Mouse (Mus musculus) induced T-regulatory cell, adult 2 months (primary cell): ENCODE measurements around the gene Raf1.

Experiments used
- DNase-seq: peaks from one replicate; pipeline ENCODE4 v3.0.0-alpha.2; 2012; ENCODE audit warnings: low read depth

Raf1 gene

DNA sequence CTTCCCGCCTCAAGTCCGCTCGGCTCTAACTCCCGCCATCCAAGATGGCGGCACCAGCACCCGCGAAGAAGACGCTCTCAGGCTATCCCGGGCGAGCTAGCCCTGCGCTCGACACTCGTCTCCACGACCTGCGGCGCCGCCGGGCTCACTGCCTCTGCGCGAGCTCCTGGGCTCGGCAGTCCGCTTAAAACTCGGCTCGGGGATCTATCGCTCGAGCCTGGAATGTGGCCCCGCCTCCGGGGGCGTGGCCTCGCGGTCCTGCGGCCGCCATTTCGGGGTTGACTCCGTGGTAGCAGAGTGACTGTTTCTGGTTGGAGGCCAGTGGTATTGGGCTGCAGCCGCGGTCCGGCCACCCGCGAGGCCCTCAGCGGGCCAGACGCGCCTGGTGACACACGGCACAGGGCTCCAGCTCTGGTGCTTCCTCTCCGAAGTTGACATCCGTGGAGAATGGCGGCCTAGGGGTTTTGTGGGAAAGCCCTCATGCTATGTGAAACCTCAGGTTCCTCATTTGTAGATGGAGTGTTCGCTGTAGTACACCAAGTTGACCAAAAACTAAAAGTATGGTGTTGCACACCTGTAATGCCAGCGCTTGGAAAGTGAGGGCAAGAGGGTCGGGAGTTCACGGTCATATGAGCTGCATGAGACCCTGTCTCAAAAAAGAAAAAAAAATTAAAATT, at the start of gene Raf1:
Gene Raf1, minus strand, starts transcription at position 184 of the 677 bp plus-strand sequence.
- peak; percentile 98 for DNase-seq

- no peak for DNase-seq
Observed at GRCm38 (mm10) chr6:115722246-115722645, 45.8 kb upstream of the Raf1 start.

DNA sequence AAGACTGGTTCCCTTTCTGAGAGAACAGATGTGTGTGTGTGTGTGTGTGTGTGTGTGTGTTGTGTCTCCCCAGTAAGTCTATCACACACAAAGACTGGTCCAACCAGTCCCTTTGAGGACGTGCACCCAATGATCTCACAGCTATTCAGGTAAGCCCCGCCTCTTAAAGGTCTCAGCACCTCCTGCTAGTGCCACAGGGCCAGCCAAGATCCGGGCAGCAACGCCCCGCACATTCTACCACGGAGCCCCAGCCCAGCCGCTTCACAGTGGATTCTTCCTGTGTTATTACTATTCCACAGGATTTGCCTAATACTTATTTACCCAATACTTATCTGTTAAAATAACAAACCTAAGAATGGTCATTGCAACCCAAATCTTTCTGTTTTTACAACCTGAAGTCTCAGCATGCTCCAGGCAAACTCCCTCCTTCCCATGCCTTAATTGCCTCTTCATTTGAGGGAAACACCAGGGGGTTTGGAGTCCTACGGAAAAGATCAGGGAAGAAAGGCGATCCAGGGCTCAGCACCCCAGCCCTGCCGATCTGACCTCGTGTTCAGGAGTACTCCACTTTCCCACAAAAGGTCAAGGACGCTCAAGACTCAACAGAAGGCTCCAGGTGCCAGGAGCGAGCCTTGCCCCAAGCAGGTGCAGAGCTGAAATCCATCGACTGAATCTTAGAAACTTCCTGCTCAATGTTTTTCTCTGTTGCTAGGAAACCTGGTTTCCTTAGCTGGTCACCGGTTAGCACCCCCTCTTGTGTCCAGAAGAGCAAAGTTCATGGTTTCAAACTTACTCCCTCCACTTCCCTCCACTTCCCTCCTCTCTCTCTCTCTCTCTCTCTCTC, 41.5 kb upstream of the Raf1 start:
- peak; percentile 87 for DNase-seq

GRCm38 (mm10) chr6:115717101-115717652, 40.7 kb upstream of the Raf1 start:
- DNase-seq: peak; percentile 75

DNA sequence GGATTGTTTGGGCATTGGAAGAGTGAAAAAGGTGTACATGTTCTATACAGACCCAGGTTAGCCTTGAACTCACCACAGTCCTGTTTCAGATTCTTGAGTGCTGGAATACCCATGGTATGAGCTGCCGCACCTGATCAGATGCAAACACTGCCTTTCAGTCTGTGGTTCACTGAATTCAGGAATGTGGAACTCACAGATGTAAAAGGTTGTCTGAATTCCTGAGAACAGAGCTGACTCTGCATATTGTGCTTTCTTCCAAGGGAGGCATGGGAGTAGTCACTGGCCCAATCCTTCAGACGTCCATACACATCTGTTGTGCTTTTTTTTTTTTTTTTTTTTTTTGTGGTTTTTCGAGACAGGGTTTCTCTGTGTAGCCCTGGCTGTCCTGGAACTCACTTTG, 34.8 kb upstream of the Raf1 start:
- no peak for DNase-seq

GRCm38 (mm10) chr6:115702901-115703300, 26.5 kb upstream of the Raf1 start:
- DNase-seq: no peak

DNA sequence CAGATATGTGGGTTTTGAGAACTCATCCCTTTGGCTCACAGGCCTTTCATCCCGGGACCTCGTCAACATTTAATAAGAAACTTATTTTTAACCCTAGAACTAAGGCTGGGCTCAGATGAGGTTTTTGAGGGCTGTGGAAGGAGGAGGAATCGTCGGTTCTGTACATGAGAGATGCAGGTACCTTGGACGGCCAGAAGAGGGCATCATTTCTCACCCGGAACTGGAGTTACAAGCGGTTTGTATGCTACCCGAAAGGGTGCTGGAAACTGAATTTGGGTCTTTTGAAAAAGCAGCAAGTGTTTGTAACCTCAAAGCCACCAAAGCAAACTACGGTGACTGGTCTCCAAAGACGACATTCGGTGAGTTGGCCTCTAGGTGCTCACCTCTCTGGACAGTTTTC, 24.9 kb upstream of the Raf1 start:
- DNase-seq: peak; percentile 52

DNA sequence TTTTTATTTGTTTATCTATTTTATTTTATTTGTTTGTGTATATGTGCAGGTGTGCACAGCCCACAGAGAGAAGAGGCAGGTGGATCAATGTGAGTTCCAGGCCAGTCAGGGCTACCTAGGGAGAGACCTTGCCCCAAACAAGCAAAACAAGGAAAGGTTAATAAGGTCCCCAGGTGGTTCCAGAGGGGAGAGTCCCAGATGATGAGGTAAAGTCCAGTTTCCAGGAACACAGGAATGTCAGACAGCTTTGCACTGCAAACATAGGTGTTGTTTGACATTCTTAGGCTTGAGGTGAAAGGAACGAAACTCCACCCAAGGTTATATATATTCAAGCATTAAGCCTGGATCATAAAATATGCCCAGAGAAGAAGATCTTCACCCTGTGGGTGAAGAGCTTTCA, 24.3 kb upstream of the Raf1 start:
- DNase-seq: no peak

GRCm38 (mm10) chr6:115698699-115699098, 22.3 kb upstream of the Raf1 start:
- peak; percentile 68 for DNase-seq

DNA sequence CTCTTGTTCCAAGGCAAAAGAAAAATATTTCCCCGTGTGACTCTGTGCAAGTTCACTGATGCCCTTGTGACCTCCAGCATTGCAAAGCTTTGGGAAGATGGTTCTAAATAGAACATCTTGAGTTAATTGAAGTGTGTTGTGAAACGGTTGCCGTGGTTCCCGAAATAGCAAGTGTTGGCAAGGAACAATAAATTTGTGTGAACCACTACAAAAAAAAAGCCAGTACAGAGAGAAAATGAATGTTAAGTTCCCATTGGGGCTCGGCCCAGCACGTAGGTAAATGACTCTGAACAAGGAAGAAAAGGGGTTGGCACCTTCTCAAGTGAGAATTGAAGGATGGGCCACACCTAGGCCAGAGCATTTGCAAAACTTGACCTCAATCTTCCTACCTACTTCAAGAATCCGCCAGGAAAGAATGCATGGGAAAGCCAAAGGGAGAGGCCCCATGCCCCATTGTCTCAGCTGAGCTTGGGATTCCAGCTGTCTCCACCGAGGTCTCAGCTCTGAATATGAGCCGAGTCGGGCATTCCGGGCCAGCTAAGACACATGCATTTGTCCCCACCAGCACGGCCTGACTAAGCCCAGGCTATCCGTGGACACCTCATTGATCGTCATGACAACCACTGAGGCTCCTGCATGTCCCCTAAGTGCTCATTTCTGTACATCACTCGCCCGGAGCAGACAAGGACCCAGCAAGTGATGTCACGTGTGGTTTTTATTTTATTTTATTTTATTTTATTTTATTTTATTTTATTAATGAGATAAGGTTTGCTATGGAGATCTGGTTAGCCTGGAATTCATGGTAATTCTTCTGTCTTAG, 21.5 kb upstream of the Raf1 start:
- DNase-seq: peak; percentile 63

- no peak for DNase-seq
Observed at GRCm38 (mm10) chr6:115696707-115697215, 20.3 kb upstream of the Raf1 start.

GRCm38 (mm10) chr6:115695124-115695523, 18.7 kb upstream of the Raf1 start:
- DNase-seq: no peak

DNA sequence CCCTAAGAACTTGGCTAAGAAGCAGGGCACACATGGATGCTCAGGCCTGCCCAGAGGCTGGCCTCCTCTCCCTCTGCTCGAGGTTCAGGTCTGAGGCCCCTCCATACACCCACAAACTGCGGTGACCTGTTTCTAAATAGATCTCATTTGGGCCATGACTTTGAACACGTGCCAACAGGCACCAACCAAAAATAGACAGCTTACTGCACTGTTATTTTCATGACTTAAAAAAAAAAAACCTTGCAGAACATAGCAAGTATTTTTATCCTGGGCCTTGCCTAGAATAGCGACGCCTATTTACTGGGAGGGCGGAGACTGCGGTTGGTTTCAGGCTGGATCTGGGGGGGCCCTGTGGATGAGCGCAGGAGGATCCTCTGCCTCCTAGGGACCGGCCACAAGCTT, 18.0 kb upstream of the Raf1 start:
- no peak for DNase-seq

GRCm38 (mm10) chr6:115692963-115693730, 16.7 kb upstream of the Raf1 start:
- peak; percentile 67 for DNase-seq

DNA sequence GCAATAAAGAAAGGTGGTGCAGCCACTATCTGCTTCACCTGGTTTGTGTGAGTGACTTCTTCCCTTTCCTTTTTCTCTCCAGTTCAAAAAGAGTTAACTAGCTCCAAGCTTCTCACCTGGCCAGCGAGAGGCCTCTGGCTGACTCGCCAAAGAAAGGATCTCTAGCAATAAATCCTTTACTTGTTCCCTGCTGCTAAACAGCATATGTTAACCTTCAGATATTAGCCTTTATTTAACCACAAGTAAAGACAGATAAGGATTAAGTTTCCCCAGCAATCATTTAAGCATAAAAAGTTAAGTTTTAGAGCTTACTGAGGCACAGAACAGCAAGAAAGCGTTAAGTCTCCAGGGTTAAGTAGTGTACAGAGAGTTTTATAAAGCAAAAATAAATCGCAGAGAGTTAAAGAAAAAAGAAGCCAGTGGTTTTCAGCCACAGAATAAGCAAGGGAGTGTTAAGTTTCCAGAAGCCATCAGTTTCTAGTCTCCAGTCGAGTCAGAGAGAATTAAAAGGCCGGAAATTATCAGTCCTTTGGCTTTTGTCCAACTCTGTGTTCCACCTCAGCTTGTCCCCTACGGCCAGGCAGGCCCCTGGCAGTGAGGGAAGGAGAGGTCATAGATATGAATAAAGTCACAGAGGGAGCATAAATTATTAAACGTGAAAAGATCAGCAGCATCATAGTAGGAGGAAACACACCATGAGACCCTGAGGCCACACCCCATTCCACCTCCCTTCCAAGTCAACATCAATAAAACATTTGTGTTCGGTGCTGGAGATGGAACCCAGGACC, 15.9 kb upstream of the Raf1 start:
- no peak for DNase-seq

DNA sequence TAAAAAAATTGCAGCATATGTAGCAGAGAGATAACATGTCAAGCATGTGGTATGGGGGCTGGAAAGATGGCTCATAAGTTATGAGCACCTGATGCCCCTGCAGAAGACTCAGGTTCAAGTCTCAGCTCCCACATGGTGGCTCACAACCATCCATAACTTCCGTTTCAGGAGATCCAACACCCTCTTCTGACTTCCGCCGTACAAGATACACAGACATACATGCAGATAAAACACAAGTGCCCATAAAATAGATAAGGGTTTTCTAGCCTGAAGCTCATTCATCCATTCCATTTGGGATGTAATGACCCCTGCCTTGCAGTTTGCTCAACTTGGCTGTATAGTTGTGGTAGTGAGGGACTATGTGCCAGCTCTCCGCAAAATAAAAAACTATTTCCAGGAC, 13.7 kb upstream of the Raf1 start:
- DNase-seq: no peak

GRCm38 (mm10) chr6:115688589-115688988, 12.2 kb upstream of the Raf1 start:
- DNase-seq: no peak

GRCm38 (mm10) chr6:115687753-115688152, 11.3 kb upstream of the Raf1 start:
- DNase-seq: no peak

- no peak for DNase-seq
Observed at GRCm38 (mm10) chr6:115684851-115685646, 8.6 kb upstream of the Raf1 start.

- no peak for DNase-seq
Observed at GRCm38 (mm10) chr6:115684271-115684670, 7.8 kb upstream of the Raf1 start.
